Mouse (Mus musculus): ENCODE measurements around the gene Specc1.

- TF ChIP-seq POLR2A (IDR thresholded peaks at IDR 0.05; ENCODE audit: control insufficient read depth, extremely low read depth, insufficient read depth, low read length, poor library complexity) = no peak
- no peak for TF ChIP-seq CTCF (IDR thresholded peaks at IDR 0.05; ENCODE audit: borderline replicate concordance, control insufficient read depth, extremely low read depth, insufficient read depth, low read length, poor library complexity)
Measured at GRCm38 (mm10) chr11:62044627-62045026, 88.1 kb downstream of the Specc1 start.
